Mouse (Mus musculus): Measurements from ENCODE around the gene Lrrc8b.

Gene Lrrc8b

GRCm38 (mm10) chr5:105427326-105427725 lies 11.8 kb downstream of the Lrrc8b start:
- DNase-seq: no peak

DNA sequence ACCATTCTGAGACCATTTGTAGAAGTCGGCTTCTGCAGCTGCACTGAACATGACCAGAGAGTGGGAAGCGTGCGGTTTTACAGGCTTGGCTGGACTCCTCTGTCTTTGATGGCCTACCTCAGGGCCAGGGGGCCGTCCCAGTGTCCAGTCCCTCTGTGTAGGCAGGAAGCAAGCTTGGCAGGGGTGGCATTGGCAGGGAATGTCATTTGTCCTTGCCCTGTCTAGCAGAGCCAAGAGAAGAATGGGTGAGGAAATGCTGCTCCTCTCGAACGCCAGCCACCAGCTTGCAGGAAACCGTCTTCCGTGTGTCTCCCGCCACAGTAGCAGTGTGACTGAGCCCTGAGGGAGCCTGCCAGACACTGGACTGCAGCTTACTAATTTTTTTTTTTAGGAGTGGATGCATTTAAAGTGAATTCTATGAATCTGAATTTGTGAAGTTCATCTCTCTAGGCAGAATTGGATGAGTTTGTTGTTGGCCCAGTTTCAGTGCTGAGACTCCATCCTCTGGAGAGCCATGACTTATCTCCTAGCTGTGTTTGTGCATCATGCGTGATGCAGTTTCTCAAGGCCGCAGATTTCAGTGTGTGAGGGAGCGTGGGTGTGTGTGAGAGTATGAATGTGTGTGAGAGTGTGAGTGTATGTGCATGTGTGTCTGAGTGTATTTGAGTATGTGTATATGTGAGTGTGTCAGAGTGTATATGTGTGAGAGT lies 12.8 kb downstream of the Lrrc8b start:
- DNase-seq: peak; percentile 61 to 66

DNA sequence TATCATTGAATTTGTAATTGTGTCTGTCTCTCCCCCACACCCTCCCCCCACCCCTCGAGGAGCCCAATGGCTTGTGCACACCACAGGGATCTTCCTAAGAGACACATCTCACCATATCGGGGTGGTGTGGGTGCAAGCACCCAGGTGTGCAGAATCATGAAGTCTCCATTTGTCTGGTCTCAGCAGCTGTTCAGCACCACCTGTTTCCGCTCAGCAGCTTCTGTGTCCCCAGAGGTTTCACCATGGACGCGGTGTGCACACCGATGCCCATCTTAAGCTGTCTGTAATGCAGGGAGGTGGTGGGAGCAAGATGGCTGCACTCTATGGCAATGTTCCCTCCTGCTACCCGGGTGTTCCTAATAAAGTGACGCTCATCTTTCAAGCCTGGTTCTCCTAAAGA lies 14.6 kb downstream of the Lrrc8b start:
- no peak for DNase-seq

- no peak for DNase-seq
Observed at GRCm38 (mm10) chr5:105439608-105440007, 24.0 kb downstream of the Lrrc8b start.

DNA sequence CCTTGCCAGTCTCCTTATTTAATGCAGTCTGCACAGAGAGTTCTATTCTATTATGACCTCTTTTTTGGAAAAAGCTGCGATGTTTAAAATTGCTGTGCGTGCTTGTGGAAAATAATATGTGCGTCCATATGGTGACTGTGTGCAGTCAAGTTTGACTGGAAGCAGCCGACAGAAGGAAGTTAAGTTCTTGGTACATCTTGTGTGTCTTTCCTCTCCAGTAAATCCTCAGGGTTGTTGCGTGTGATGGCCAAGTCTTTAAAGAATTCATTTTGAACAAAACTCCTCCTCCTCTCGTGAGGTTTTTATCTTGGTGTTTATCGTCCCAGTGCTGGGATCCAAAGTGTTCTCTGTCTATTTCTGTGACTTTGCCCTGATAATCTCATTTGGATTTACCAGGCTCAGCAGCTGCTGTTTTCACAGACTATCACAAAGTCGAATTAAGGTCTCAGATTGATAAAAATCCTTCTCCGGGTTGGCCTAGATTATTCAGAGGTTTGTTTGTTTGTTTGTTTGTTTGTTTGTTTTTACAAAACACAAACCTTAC lies 25.5 kb downstream of the Lrrc8b start:
- no peak for DNase-seq

DNA sequence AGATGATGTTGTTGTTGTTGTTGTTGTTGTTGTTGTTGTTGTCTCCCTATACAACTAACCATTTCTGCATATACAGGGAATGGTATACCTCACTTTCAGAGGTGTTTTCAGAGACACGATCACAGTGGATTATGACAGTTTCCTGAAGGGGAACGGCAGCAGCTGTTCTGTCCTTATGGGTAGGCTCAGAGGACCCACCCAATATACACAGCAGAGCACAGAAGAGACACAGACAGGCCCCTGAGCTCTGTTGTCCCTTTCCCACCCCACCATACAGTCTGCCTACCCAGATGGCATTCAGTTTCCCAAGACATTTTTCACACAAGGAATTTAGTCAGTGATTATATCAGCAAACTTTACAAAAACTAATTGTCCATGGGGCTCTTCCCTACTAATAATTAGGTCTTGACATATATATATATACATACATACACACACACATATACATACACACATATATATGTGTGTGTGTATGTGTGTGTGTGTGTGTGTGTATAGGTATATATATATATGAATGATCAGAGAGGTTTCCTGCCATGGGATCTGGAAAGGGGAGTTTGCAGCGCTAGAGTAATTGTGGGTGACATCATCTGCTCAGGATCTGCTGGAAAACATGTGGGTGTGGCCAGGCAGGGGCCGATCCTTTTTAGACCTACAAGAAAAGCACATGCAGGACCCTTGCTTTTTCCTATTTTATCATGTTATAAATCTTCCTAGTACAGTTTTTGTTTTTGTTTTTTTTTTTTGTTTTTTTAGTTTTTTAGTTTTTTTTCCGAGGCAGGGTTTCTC lies 26.8 kb downstream of the Lrrc8b start:
- DNase-seq: no peak

GRCm38 (mm10) chr5:105443057-105443815 lies 27.7 kb downstream of the Lrrc8b start:
- DNase-seq: no peak

- DNase-seq: no peak
Observed at GRCm38 (mm10) chr5:105445686-105446085, 30.1 kb downstream of the Lrrc8b start.

GRCm38 (mm10) chr5:105454105-105454504 lies 38.5 kb downstream of the Lrrc8b start:
- no peak for DNase-seq

- DNase-seq: no peak
Observed at GRCm38 (mm10) chr5:105459077-105459476, 43.5 kb downstream of the Lrrc8b start.

DNA sequence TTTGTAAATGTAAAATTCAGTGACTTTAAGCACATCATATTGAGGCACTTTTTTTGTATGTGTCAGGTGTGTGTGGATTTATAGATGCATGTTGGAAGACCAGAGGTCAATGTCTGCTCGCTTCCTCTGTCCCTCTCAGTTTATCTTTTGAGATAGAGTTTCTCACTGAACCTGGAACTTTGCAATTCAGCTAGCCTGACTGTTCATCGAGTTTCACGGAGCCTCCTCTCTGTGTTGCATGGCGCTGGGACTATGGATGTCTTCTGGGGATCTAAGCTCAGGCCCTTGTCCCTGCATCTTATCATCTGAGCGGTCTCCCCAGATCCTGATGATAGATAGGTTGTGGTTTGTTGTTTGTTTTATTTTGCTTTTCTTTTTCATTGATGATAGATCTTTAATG lies 45.0 kb downstream of the Lrrc8b start:
- no peak for DNase-seq

- DNase-seq: no peak
Observed at GRCm38 (mm10) chr5:105461076-105461475, 45.5 kb downstream of the Lrrc8b start.

- no peak for DNase-seq
Observed at GRCm38 (mm10) chr5:105464671-105465070, 49.1 kb downstream of the Lrrc8b start.

- no peak for DNase-seq
Observed at GRCm38 (mm10) chr5:105465550-105465949, 50.0 kb downstream of the Lrrc8b start.

DNA sequence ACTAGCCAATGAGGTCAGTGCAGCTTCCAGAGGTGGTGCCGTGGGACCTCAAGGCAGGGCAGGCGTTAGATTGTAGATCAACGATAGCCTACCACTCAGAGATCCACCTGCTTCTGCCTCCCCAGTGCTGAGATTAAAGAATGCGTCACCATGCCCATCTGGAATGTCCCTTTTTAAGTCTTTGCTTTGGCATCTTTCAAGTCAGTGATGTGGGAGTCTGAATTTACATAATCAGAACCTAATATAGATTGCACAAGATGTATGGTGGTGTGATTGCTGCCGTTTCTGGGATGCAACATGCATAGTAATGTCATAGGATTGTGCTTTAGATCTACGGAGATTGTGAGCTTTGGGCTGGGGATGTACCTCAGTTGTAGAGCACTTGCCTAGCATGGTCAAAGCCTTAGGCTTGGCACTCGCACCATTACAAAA lies 50.9 kb downstream of the Lrrc8b start:
- DNase-seq: no peak

GRCm38 (mm10) chr5:105467271-105467670 lies 51.7 kb downstream of the Lrrc8b start:
- no peak for DNase-seq

GRCm38 (mm10) chr5:105472983-105473705 lies 57.6 kb downstream of the Lrrc8b start:
- DNase-seq: peak; percentile 19 to 25

DNA sequence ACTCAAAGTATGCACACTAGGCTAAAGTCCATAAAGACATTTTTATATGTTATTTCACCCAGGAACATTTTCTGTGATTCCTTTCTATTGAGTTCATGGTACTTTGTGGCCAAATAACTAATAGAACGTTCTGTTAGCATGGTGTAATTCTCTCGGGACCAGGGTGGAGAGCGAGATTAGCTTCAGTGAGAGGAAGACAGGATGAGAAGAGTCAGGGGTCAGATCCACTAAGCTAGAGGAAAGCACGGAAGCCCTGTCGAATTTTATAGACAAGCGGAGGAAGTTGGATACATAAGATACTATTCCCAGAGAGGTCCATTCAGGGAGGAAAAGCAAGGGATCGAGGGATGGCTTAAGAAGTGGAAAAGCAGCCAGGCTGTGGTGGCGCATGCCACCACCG lies 62.0 kb downstream of the Lrrc8b start:
- no peak for DNase-seq

- no peak for DNase-seq
Observed at GRCm38 (mm10) chr5:105479673-105480072, 64.1 kb downstream of the Lrrc8b start.

DNA sequence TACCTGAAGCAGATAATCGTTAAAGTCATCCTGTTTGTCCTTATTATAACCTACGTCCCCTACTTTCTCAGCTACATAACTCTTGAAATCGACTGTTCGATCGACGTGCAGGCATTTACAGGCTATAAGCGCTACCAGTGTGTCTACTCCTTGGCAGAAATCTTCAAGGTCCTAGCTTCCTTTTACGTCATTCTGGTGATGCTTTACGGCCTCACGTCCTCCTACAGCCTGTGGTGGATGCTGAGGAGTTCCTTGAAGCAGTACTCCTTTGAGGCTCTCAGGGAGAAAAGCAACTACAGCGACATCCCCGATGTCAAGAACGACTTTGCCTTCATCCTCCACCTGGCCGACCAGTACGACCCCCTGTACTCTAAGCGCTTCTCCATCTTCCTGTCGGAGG lies 65.0 kb downstream of the Lrrc8b start:
- DNase-seq: no peak

GRCm38 (mm10) chr5:105483632-105484031 lies 68.1 kb downstream of the Lrrc8b start:
- DNase-seq: no peak

- DNase-seq: peak in 1 of 2 experiments; percentile 15
Observed at GRCm38 (mm10) chr5:105484247-105484646, 68.7 kb downstream of the Lrrc8b start.
